Mouse (Mus musculus) small intestine, adult 2 months (tissue): ENCODE results near the gene Pard3. TPM values are rescaled to one million over a fixed set of nuclear protein-coding genes. Genes with fewer than 3 reads are reported as not detected.

Source experiments
- H3K27ac ChIP-seq: fragments of 200-500 bp; 2 replicates; pipeline ENCODE4 v1.5.1; 2012; ENCODE audit warnings: low read depth, low read length, control low read depth, inconsistent platforms; ENCODE audit not compliant: insufficient read depth
- H3K27me3 ChIP-seq: fragments of 200-500 bp; 2 replicates; pipeline ENCODE4 v1.6.1; 2012; ENCODE audit warnings: mild to moderate bottlenecking, moderate library complexity, low read length, inconsistent platforms; ENCODE audit not compliant: control insufficient read depth, insufficient read depth
- H3K36me3 ChIP-seq: fragments of 200-500 bp; 2 replicates; pipeline ENCODE4 v1.6.1; 2012; ENCODE audit warnings: mild to moderate bottlenecking, low read length, control low read depth, inconsistent platforms; ENCODE audit not compliant: control insufficient read depth, insufficient read depth
- H3K4me1 ChIP-seq: fragments of 200-500 bp; 2 replicates; pipeline ENCODE4 v1.6.1; 2012; ENCODE audit warnings: low read length, inconsistent platforms, mixed read lengths; ENCODE audit not compliant: control insufficient read depth, insufficient read depth, insufficient read length
- H3K4me3 ChIP-seq: fragments of 200-500 bp; 2 replicates; pipeline ENCODE4 v1.5.1; 2012; ENCODE audit warnings: low read depth, mild to moderate bottlenecking, control low read depth, inconsistent platforms, low read length, moderate library complexity
- CTCF ChIP-seq: fragments of 200-500 bp; IDR thresholded peaks from 2 replicates; pipeline ENCODE4 v1.5.1; 2012; ENCODE audit warnings: low read depth, mild to moderate bottlenecking, control low read depth, inconsistent platforms, low read length, moderate library complexity, mixed read lengths; ENCODE audit not compliant: insufficient replicate concordance, insufficient read length; ENCODE audit errors: extremely low read depth
- POLR2A ChIP-seq: fragments of 200-500 bp; IDR thresholded peaks from 2 replicates; pipeline ENCODE4 v1.6.1; 2012; ENCODE audit warnings: low read depth, mild to moderate bottlenecking, control low read depth, inconsistent platforms, low read length, moderate library complexity
- WGBS: fragments of 180-500 bp; shearing (Covaris S2); methylation state at CpG from one replicate; pipeline ENCODE4 v1.1.7; 2018; 5-methylcytosine and 5-hydroxymethylcytosine counted together
- polyA plus RNA-seq: library from polyadenylated mRNA; depleted of rRNA; stranded (reverse); fragments of >200 nt; gene quantifications from 2 replicates; pipeline ENCODE4 v1.2.3, GENCODE M21; 2012

The Pard3 gene
- polyA plus RNA-seq, 1 experiment: 52.9 TPM

DNA sequence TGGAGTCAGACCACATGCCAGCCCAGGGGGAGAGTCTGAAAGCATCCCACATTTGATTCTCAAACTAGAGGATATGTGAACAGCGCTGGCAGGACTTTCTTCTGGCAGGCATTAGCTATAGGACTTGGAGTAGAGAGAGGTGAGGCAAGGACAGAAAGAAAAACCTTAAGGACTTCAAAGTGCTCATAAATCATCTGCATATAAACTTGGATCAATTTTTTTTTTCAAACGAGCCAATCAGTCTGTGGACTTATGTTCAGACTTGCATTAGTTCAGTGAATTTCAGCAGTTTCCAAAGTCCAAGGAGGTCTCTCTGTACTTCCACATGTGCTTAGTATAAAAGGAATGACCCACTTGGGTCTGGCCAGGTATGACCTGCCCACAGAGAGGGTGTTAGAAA is 72.5 kb downstream of the Pard3 start:
- no peak for TF ChIP-seq CTCF
- no peak for TF ChIP-seq POLR2A
- Histone ChIP-seq H3K27me3 (no peaks in the 10 kb centered on the region), H3K4me3 (no peak overlapping the region), H3K4me1 (no peaks in the 10 kb centered on the region; the same call in 1 of the 2 replicates), H3K27ac (no peak overlapping the region), H3K36me3 (no peaks in the 10 kb centered on the region)
- WGBS: 35% methylated on average over 2 of the region's 2 CpGs

DNA sequence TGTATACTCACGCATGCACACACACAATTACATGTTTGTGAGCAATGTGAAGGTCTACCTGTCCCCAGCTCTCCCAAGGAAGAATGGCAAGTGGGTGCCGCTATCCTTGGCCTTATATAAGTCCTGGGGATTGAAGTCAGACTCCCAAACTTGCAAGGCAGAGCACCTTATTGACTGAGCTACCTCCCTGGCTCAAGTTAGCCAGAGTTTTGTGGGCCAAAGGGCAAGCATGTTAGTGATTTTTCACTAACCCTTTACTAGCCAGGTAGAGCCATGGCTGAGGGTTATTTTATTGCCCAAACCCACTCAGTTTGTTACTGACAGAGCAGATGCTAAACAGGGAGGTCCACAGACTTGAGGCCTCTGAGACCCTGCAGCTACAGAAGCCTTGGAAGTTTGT is 73.1 kb downstream of the Pard3 start:
- Histone ChIP-seq H3K27me3 (no peaks in the 10 kb centered on the region), H3K4me1 (no peaks in the 10 kb centered on the region; the same call in 1 of the 2 replicates), H3K27ac (no peak overlapping the region), H3K4me3 (no peak overlapping the region), H3K36me3 (no peaks in the 10 kb centered on the region)
- WGBS: 88% methylated on average over 2 of the region's 2 CpGs
- TF ChIP-seq POLR2A (no peak), CTCF (no peak)

GRCm38 (mm10) chr8:127139154-127139553 is 75.5 kb downstream of the Pard3 start:
- no peak overlapping the region for H3K4me3 ChIP-seq
- no peaks in the 10 kb centered on the region for H3K36me3 ChIP-seq
- WGBS: 21% methylated on average over 1 of the region's 1 CpGs
- H3K27ac ChIP-seq: no peak overlapping the region
- H3K4me1 ChIP-seq: peaks cover 7% of the 10 kb centered on the region; the same call in 1 of the 2 replicates
- no peaks in the 10 kb centered on the region for H3K27me3 ChIP-seq
- TF ChIP-seq CTCF (peak; percentile 59; the same call in 1 of the 2 replicates), POLR2A (no peak)

DNA sequence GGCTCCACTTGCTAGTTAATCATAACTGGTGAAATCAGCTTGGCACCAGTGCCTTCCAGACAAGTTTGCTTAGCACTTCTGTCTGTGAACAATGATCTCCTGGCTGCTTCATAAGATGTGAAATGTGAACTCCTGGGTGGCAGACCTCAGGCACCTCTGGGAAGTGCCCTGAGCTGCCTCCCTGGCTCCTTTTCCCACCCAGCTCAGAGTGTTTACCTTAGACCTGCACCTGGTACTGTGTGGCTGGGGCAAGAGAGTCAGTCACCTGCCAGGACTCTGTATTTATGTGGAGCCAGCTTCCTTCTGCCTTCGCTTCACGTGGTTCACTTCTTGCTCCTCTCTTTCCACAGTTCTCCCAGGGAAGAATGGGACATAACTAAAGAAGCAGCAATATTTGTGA is 77.3 kb downstream of the Pard3 start:
- H3K27ac ChIP-seq: no peak overlapping the region
- H3K27me3 ChIP-seq: no peaks in the 10 kb centered on the region
- no peak overlapping the region for H3K4me3 ChIP-seq
- 33% methylated on average over 2 of the region's 2 CpGs for WGBS
- TF ChIP-seq POLR2A: no peak
- no peak for TF ChIP-seq CTCF
- peaks cover 12% of the 10 kb centered on the region; the same call in 1 of the 2 replicates for H3K4me1 ChIP-seq
- no peaks in the 10 kb centered on the region for H3K36me3 ChIP-seq

DNA sequence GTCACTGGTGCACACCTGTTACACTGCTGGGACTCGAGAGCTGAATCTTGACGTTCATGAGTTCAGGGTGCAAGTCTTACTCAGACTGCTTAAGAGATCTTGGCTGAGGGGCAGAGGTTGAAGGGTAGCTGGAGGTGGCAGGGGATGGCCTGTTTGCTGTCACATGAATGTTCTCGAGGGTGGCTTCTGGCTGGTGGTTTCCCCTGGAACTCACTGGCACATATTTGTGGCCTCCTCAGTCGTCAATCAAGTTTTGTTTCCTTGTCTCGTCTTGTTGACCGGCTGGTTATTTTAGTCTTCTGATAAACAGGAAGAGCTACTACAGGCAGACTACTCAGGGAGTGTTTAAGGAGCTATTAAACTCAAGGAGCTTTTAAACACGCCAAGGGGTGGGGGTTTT is 79.9 kb downstream of the Pard3 start:
- H3K4me3 ChIP-seq: no peak overlapping the region
- no peaks in the 10 kb centered on the region for H3K36me3 ChIP-seq
- TF ChIP-seq CTCF: no peak
- TF ChIP-seq POLR2A: no peak
- H3K4me1 ChIP-seq: peaks cover 18% of the 10 kb centered on the region
- 11% methylated on average over 7 of the region's 7 CpGs for WGBS
- H3K27me3 ChIP-seq: no peaks in the 10 kb centered on the region
- H3K27ac ChIP-seq: no peak overlapping the region

- H3K4me1 ChIP-seq: peaks cover 18% of the 10 kb centered on the region
- H3K4me3 ChIP-seq: no peak overlapping the region
- H3K36me3 ChIP-seq: no peaks in the 10 kb centered on the region
- TF ChIP-seq CTCF: no peak
- TF ChIP-seq POLR2A: no peak
- 26% methylated on average over 4 of the region's 4 CpGs for WGBS
- no peaks in the 10 kb centered on the region for H3K27me3 ChIP-seq
- no peak overlapping the region for H3K27ac ChIP-seq
These were observed 80.9 kb downstream of the Pard3 start for GRCm38 (mm10) chr8:127144562-127144961.

- H3K4me1 ChIP-seq: peaks cover 18% of the 10 kb centered on the region
- H3K27ac ChIP-seq: no peak overlapping the region
- no peaks in the 10 kb centered on the region for H3K27me3 ChIP-seq
- no peaks in the 10 kb centered on the region for H3K36me3 ChIP-seq
- H3K4me3 ChIP-seq: no peak overlapping the region
- 20% methylated on average over 4 of the region's 4 CpGs for WGBS
- no peak for TF ChIP-seq POLR2A
- TF ChIP-seq CTCF: no peak
These were observed 81.4 kb downstream of the Pard3 start for GRCm38 (mm10) chr8:127145135-127145534.

- no peak overlapping the region for H3K27ac ChIP-seq
- H3K4me1 ChIP-seq: peaks cover 18% of the 10 kb centered on the region
- H3K4me3 ChIP-seq: no peak overlapping the region
- TF ChIP-seq POLR2A: no peak
- no peak for TF ChIP-seq CTCF
- no peaks in the 10 kb centered on the region for H3K36me3 ChIP-seq
- 47% methylated on average over 4 of the region's 4 CpGs for WGBS
- no peaks in the 10 kb centered on the region for H3K27me3 ChIP-seq
These were observed 82.4 kb downstream of the Pard3 start for GRCm38 (mm10) chr8:127146055-127146454.
